Mouse (Mus musculus) liver, embryonic 14.5 days (tissue): ENCODE data around the gene Rab6a.

Experiments used
- CTCF ChIP-seq: IDR thresholded peaks from 2 replicates; pipeline ENCODE4 v1.5.1; 2016; ENCODE audit warnings: antibody characterized with exemption, low read depth, control low read depth
- EP300 ChIP-seq: IDR thresholded peaks from 2 replicates; pipeline ENCODE4 v1.6.1; 2016; ENCODE audit warnings: antibody characterized with exemption, low read depth

- TF ChIP-seq CTCF (no peak), EP300 (no peak)
Observed at GRCm38 (mm10) chr7:100662231-100662630, 55.0 kb downstream of the Rab6a start, which contains the start of gene Plekhb1.
